Mouse (Mus musculus): Measurements from ENCODE around the gene Dync1li1. TPM values are rescaled to one million over a fixed set of nuclear protein-coding genes. Genes with fewer than 3 reads are reported as not detected.
"Not testable (repeated sequence)": the region's sequence is repeated elsewhere in the genome, so short reads cannot be mapped to it uniquely, and the experiment has no call there.

Gene Dync1li1
- polyA plus RNA-seq, 1 experiment from 2014 or later, result 39.3 TPM

DNA sequence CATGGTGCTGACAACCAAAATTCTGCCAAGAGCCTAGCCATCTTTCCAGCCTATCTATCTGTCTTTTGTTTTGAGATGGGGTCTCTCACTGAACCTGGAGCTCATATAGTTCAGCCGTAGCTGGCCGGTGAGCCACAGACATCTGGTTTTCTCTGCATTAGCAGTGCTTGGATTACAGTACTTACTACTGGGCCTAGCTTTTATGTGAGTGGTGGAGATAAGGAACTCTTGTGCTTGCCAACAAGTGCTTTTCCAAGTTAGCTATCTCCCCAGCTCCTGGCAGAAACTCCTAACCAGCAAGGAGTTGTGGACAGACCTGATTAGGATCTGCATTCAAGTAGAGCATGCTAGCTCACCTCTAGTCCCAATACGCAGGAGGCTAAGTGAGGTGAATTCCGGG, 19.2 kb downstream of the Dync1li1 start:
- no peak for ATAC-seq
- no peaks in the 10 kb centered on the region for H3K4me1 ChIP-seq (replicated peaks; ENCODE audit: control insufficient read depth, insufficient read depth, low read length)
- no peak overlapping the region for H3K27ac ChIP-seq (ENCODE audit: low read depth, low read length)
- H3K9me3 ChIP-seq (ENCODE audit: control insufficient read depth), result no peaks in the 10 kb centered on the region
- no peak overlapping the region for H3K9ac ChIP-seq (ENCODE audit: low read depth, low read length)
- H3K36me3 ChIP-seq (ENCODE audit: control insufficient read depth, insufficient read depth), result peaks cover 36% of the 10 kb centered on the region
- H3K4me3 ChIP-seq (ENCODE audit: low read depth, low read length), result no peak overlapping the region
- H3K27me3 ChIP-seq (replicated peaks; ENCODE audit: control insufficient read depth, insufficient read depth, low read length), result no peaks in the 10 kb centered on the region
- WGBS, result 95% methylated on average over 4 of the region's 4 CpGs
- no peak for TF ChIP-seq CTCF (IDR thresholded peaks at IDR 0.05; ENCODE audit: low read depth)
- H3K4me2 ChIP-seq (replicated peaks; ENCODE audit: low read depth), result no peak overlapping the region

DNA sequence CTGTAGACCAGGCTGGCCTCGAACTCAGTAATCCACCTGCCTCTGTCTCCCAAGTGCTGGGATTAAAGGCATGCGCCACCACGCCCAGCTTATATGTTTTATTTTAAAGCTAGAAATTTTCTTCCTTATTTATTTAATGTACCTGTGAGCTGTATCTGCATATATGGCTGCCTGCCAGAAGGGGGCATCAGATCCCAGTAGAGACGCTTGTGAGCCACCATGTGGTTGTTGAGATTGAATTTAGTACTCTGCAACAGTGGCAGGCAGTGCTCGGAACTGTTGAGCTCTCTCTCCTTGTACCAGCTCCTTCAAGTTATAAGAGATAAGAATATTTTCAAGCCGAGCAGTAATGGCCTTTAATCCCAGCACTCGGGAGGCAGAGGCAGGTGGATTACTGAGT, 21.8 kb downstream of the Dync1li1 start:
- no peak overlapping the region for H3K9ac ChIP-seq (ENCODE audit: low read depth, low read length)
- H3K9me3 ChIP-seq (ENCODE audit: control insufficient read depth), result no peaks in the 10 kb centered on the region
- peaks cover 58% of the 10 kb centered on the region for H3K36me3 ChIP-seq (ENCODE audit: control insufficient read depth, insufficient read depth)
- H3K27me3 ChIP-seq (replicated peaks; ENCODE audit: control insufficient read depth, insufficient read depth, low read length), result no peaks in the 10 kb centered on the region
- H3K4me1 ChIP-seq (replicated peaks; ENCODE audit: control insufficient read depth, insufficient read depth, low read length), result no peaks in the 10 kb centered on the region
- no peak overlapping the region for H3K4me3 ChIP-seq (ENCODE audit: low read depth, low read length)
- peak; percentile 70 for TF ChIP-seq CTCF (IDR thresholded peaks at IDR 0.05; ENCODE audit: low read depth)
- WGBS, result 73% methylated on average over 7 of the region's 7 CpGs
- H3K4me2 ChIP-seq (replicated peaks; ENCODE audit: low read depth), result no peak overlapping the region
- H3K27ac ChIP-seq (ENCODE audit: low read depth, low read length), result no peak overlapping the region
- no peak for ATAC-seq

DNA sequence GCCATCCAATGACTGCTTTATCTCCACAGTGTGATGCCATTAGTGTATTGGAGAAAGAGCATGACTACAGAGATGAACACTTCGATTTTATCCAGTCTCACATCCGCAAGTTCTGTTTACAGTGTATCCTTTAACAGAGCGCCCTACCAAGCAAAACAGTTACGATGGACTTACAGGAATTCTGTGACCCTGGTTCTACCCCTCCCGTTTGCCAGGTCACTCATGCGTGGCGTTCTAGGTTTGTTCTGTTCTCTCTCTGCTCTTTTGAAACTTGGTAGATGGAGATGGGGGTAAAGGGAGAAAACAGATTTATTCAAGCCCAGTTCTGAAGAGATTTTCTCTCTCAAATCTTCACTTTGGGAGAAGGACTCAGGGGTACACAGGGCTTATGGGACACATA, 24.9 kb downstream of the Dync1li1 start:
- Histone ChIP-seq H3K4me1 (replicated peaks; ENCODE audit: control insufficient read depth, insufficient read depth, low read length) (no peaks in the 10 kb centered on the region), H3K36me3 (ENCODE audit: control insufficient read depth, insufficient read depth) (peaks cover 65% of the 10 kb centered on the region), H3K4me2 (replicated peaks; ENCODE audit: low read depth) (no peak overlapping the region), H3K9me3 (ENCODE audit: control insufficient read depth) (no peaks in the 10 kb centered on the region), H3K4me3 (ENCODE audit: low read depth, low read length) (no peak overlapping the region), H3K27me3 (replicated peaks; ENCODE audit: control insufficient read depth, insufficient read depth, low read length) (no peaks in the 10 kb centered on the region), H3K9ac (ENCODE audit: low read depth, low read length) (no peak overlapping the region), H3K27ac (ENCODE audit: low read depth, low read length) (no peak overlapping the region)
- TF ChIP-seq CTCF (IDR thresholded peaks at IDR 0.05; ENCODE audit: low read depth), result no peak
- WGBS, result 94% methylated on average over 7 of the region's 7 CpGs
- no peak for ATAC-seq

DNA sequence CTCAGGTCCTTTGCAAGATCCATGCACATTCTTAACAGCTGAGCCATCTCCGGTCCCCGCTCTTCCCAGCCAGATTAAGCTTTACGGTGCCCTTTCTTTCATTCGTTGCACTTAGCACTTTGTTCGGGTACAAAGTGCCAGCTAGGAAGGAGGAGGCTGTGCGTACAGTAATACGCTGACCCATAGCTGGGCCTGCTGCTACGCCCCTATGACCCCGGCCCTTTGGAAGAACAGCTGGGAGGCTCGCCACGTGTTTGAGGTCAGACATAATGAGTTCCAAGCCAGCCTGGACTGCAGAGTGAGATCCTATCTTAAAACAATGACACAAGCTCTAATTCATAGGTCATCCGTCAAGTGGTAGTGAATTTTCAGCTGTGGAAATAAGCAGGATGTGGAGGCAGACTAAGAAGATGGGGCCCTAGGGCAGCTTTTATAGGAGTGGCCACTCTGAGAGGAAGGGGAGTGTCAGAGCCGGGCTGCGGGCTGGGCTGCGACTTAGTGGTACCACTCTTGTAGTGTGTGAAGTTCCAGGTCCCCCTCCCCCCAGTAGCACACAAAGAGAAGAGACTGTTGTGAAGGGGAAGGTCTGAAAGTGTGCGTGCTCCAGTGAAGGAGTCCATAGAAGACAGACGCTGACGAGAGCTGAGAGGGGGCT, 28.2 kb downstream of the Dync1li1 start:
- H3K9ac ChIP-seq (ENCODE audit: low read depth, low read length), result no peak overlapping the region
- no peak overlapping the region for H3K4me3 ChIP-seq (ENCODE audit: low read depth, low read length)
- peak overlapping the region; percentile 64 for H3K27ac ChIP-seq (ENCODE audit: low read depth, low read length)
- no peak overlapping the region for H3K4me2 ChIP-seq (replicated peaks; ENCODE audit: low read depth)
- TF ChIP-seq CTCF (IDR thresholded peaks at IDR 0.05; ENCODE audit: low read depth), result no peak
- peak; percentile 87 for ATAC-seq
- no peaks in the 10 kb centered on the region for H3K4me1 ChIP-seq (replicated peaks; ENCODE audit: control insufficient read depth, insufficient read depth, low read length)
- no peaks in the 10 kb centered on the region for H3K9me3 ChIP-seq (ENCODE audit: control insufficient read depth)
- no peaks in the 10 kb centered on the region for H3K27me3 ChIP-seq (replicated peaks; ENCODE audit: control insufficient read depth, insufficient read depth, low read length)
- peaks cover 82% of the 10 kb centered on the region for H3K36me3 ChIP-seq (ENCODE audit: control insufficient read depth, insufficient read depth)
- WGBS, result 66% methylated on average over 18 of the region's 18 CpGs

DNA sequence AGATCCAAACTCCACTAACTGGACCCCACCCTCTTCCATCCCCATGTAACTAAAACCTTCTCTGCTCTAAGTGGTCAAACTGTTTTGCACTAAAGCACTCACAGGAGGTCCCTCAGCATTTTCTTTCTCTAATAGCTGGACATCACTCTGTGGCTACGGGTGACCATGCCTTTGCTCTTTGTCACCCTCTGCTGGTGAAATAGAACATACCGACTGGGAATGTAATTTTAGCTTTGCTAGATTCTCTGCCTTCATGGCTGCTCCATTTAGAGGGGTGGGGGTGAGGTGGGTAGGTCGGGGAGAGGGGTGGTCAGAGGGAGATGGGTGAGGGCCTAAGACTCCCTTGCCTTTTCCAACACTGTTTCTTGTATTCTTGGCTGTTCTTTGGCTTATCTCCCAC, 38.7 kb downstream of the Dync1li1 start:
- TF ChIP-seq CTCF (IDR thresholded peaks at IDR 0.05; ENCODE audit: low read depth), result peak; percentile 95
- Histone ChIP-seq H3K36me3 (ENCODE audit: control insufficient read depth, insufficient read depth) (peaks cover 29% of the 10 kb centered on the region), H3K4me2 (replicated peaks; ENCODE audit: low read depth) (no peak overlapping the region), H3K4me3 (ENCODE audit: low read depth, low read length) (no peak overlapping the region), H3K4me1 (replicated peaks; ENCODE audit: control insufficient read depth, insufficient read depth, low read length) (0 out of 2 replicates have a peak, but pooled peaks cover 1% of the 10 kb centered on the region), H3K9ac (ENCODE audit: low read depth, low read length) (no peak overlapping the region), H3K27ac (ENCODE audit: low read depth, low read length) (no peak overlapping the region), H3K27me3 (replicated peaks; ENCODE audit: control insufficient read depth, insufficient read depth, low read length) (no peaks in the 10 kb centered on the region), H3K9me3 (ENCODE audit: control insufficient read depth) (no peaks in the 10 kb centered on the region)
- no peak for ATAC-seq
- WGBS, result 4% methylated on average over 3 of the region's 3 CpGs

DNA sequence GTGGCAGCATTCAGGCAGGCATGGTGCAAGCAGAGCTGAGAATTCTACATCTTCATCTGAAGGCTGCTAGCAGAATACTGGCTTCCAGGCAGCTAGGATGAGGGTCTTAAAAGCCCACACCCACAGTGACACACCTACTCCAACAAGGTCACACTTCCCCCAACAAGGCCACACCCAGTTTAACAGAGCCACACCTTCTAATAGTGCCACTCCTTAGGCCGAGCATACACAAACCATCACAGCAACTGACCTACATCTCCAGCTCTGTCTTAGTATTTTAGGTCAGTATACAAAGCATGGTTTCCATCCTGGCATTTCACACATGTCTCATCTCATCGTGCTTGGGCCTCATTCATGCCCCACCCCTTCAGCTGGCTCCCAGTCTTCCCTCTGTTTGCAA, 39.8 kb downstream of the Dync1li1 start:
- H3K4me2 ChIP-seq (replicated peaks; ENCODE audit: low read depth); H3K9ac ChIP-seq (ENCODE audit: low read depth, low read length); ATAC-seq; H3K27me3 ChIP-seq (replicated peaks; ENCODE audit: control insufficient read depth, insufficient read depth, low read length); H3K27ac ChIP-seq (ENCODE audit: low read depth, low read length); H3K4me3 ChIP-seq (ENCODE audit: low read depth, low read length); H3K9me3 ChIP-seq (ENCODE audit: control insufficient read depth): not testable (repeated sequence)
- peaks cover 10% of the 10 kb centered on the region for H3K4me1 ChIP-seq (replicated peaks; ENCODE audit: control insufficient read depth, insufficient read depth, low read length)
- H3K36me3 ChIP-seq (ENCODE audit: control insufficient read depth, insufficient read depth), result peaks cover 17% of the 10 kb centered on the region
- 20% methylated on average over 2 of the region's 2 CpGs for WGBS
